Mouse (Mus musculus) MEL (cell line): ENCODE measurements around the gene Atp4a. TPM values are rescaled to one million over a fixed set of nuclear protein-coding genes. Genes with fewer than 3 reads are reported as not detected.

Source experiments
- DNase-seq: peaks from one replicate; pipeline ENCODE4 v3.0.0; 2011; ENCODE audit warnings: low read depth, low spot score
- H3K27ac ChIP-seq: 2 replicates; pipeline ENCODE4 v1.5.1; 2012; ENCODE audit warnings: low read depth, mild to moderate bottlenecking, control low read depth, low read length, moderate library complexity; ENCODE audit not compliant: control insufficient read depth
- H3K27me3 ChIP-seq, 2 experiments: fragments of 150-350 bp in 1 of 2; sonication (generic) in 1 of 2; 2 replicates each; pipeline ENCODE4 v1.6.1; 2012; ENCODE audit warnings: low read length in 2 of 2, mild to moderate bottlenecking in 2 of 2, improper control_type of control experiment in 1 of 2, moderate library complexity in 1 of 2; ENCODE audit not compliant: insufficient read depth in 2 of 2, control insufficient read depth in 1 of 2
- H3K36me3 ChIP-seq, 2 experiments: 2 replicates each; pipeline ENCODE4 v1.6.1; 2012 to 2014; ENCODE audit warnings: low read length in 2 of 2, improper control_type of control experiment in 1 of 2, inconsistent platforms in 1 of 2, mild to moderate bottlenecking in 1 of 2; ENCODE audit not compliant: insufficient read depth in 2 of 2, control insufficient read depth in 1 of 2
- H3K4me1 ChIP-seq, 2 experiments: fragments of 150-350 bp in 1 of 2; sonication (generic) in 1 of 2; 2 replicates each; pipeline ENCODE4 v1.6.1; 2012; ENCODE audit warnings: low read length in 2 of 2, improper control_type of control experiment in 1 of 2, mild to moderate bottlenecking in 1 of 2; ENCODE audit not compliant: insufficient read depth in 2 of 2, control insufficient read depth in 1 of 2
- H3K4me3 ChIP-seq, 2 experiments: fragments of 150-350 bp in 1 of 2; sonication (generic) in 1 of 2; 2 replicates each; pipeline ENCODE4 v1.5.1; 2012; ENCODE audit warnings: low read depth in 2 of 2, low read length in 2 of 2, mild to moderate bottlenecking in 2 of 2, moderate library complexity in 2 of 2, control low read depth in 1 of 2, improper control_type of control experiment in 1 of 2; ENCODE audit not compliant: control insufficient read depth in 1 of 2, insufficient read depth in 1 of 2
- H3K79me2 ChIP-seq: 2 replicates; pipeline ENCODE4 v1.6.1; 2012; ENCODE audit warnings: mild to moderate bottlenecking, low read length, moderate library complexity; ENCODE audit not compliant: control insufficient read depth, poor library complexity, insufficient read depth
- H3K9ac ChIP-seq: 2 replicates; pipeline ENCODE4 v1.6.1; 2012; ENCODE audit warnings: low read depth, mild to moderate bottlenecking, control low read depth, low read length, moderate library complexity; ENCODE audit not compliant: control insufficient read depth, poor library complexity, severe bottlenecking
- H3K9me3 ChIP-seq: fragments of 150-350 bp; sonication (generic); replicated peaks from 2 replicates; pipeline ENCODE4 v1.6.1; 2012; ENCODE audit warnings: mild to moderate bottlenecking, low read length, improper control_type of control experiment, moderate library complexity; ENCODE audit not compliant: insufficient read depth
- CHD1 ChIP-seq: IDR thresholded peaks from 2 replicates; pipeline ENCODE4 v1.6.1; 2012; ENCODE audit warnings: low read depth, mild to moderate bottlenecking, inconsistent platforms, low read length, improper control_type of control experiment
- CTCF ChIP-seq, 3 experiments: IDR thresholded peaks in 2 of 3; conservative IDR thresholded peaks in 1 of 3; 2 replicates each; pipeline ENCODE4 v1.5.1; 2011 to 2012; ENCODE audit warnings: low read length in 3 of 3, low read depth in 2 of 3, mild to moderate bottlenecking in 2 of 3, improper control_type of control experiment in 1 of 3, inconsistent platforms in 1 of 3, mixed read lengths in 1 of 3, moderate library complexity in 1 of 3; ENCODE audit not compliant: control insufficient read depth in 1 of 3, insufficient read depth in 1 of 3, poor library complexity in 1 of 3, severe bottlenecking in 1 of 3
- KAT2A ChIP-seq: conservative IDR thresholded peaks from 2 replicates; pipeline ENCODE4 v1.6.1; 2012; ENCODE audit warnings: low read depth, low read length, improper control_type of control experiment, inconsistent platforms
- MAFK ChIP-seq: IDR thresholded peaks from 2 replicates; pipeline ENCODE4 v1.6.1; 2011; ENCODE audit warnings: low read depth, mild to moderate bottlenecking, low read length, improper control_type of control experiment, borderline replicate concordance
- MAX ChIP-seq: IDR thresholded peaks from 2 replicates; pipeline ENCODE4 v1.6.1; 2011; ENCODE audit warnings: low read length, improper control_type of control experiment
- MEF2A ChIP-seq: IDR thresholded peaks from 2 replicates; pipeline ENCODE4 v1.6.1; 2014; ENCODE audit warnings: low read depth, mild to moderate bottlenecking, inconsistent platforms, low read length, improper control_type of control experiment; ENCODE audit not compliant: poor library complexity, insufficient replicate concordance, severe bottlenecking; ENCODE audit errors: extremely low read depth
- MXI1 ChIP-seq: IDR thresholded peaks from 2 replicates; pipeline ENCODE4 v1.6.1; 2011; ENCODE audit warnings: mild to moderate bottlenecking, low read depth, low read length, improper control_type of control experiment
- NELFE ChIP-seq: IDR thresholded peaks from 2 replicates; pipeline ENCODE4 v1.6.1; 2011; ENCODE audit warnings: low read depth, low read length, improper control_type of control experiment
- RAD21 ChIP-seq: IDR thresholded peaks from 2 replicates; pipeline ENCODE4 v1.6.1; 2011; ENCODE audit warnings: mild to moderate bottlenecking, low read depth, low read length, improper control_type of control experiment
- SMC3 ChIP-seq: IDR thresholded peaks from 2 replicates; pipeline ENCODE4 v1.6.1; 2011; ENCODE audit warnings: low read depth, low read length, improper control_type of control experiment
- UBTF ChIP-seq: IDR thresholded peaks from 2 replicates; pipeline ENCODE4 v1.6.1; 2012; ENCODE audit warnings: low read depth, mild to moderate bottlenecking, inconsistent platforms, low read length, improper control_type of control experiment, moderate library complexity, borderline replicate concordance; ENCODE audit not compliant: insufficient read depth
- ZMIZ1 ChIP-seq: IDR thresholded peaks from 2 replicates; pipeline ENCODE4 v1.6.1; 2012; ENCODE audit warnings: low read depth, mild to moderate bottlenecking, inconsistent platforms, low read length, improper control_type of control experiment, moderate library complexity
- polyA plus RNA-seq, 2 experiments: library from polyadenylated mRNA; stranded (reverse) in 1 of 2; unstranded in 1 of 2; fragments of >175 nt in 1 of 2; fragments of >200 nt in 1 of 2; gene quantifications; 2 replicates each; pipeline versions ENCODE4 v1.2.1 to v1.2.4; 2012; ENCODE audit warnings: low replicate concordance in 2 of 2, low read depth in 1 of 2; ENCODE audit not compliant: insufficient read length in 2 of 2, insufficient read depth in 1 of 2, missing spikeins in 1 of 2
- total RNA-seq: library from RNA; depleted of rRNA; stranded (reverse); fragments of 300-350 nt; gene quantifications from 2 replicates; pipeline ENCODE4 v1.2.3, GENCODE M21; 2012

Gene Atp4a
- total and polyA plus RNA-seq, 3 experiments: 1.5 to 3.0 TPM; not detected in 1

GRCm38 (mm10) chr7:30744022-30744598 lies 32.1 kb downstream of the Atp4a start:
- Histone ChIP-seq H3K4me1 (no peaks in the 10 kb centered on the region), H3K27me3 (no peaks in the 10 kb centered on the region; a peak in 2 of 4 replicates)

GRCm38 (mm10) chr7:30747525-30748204 lies 35.7 kb downstream of the Atp4a start:
- Histone ChIP-seq H3K27me3 (no peaks in the 10 kb centered on the region; a peak in 2 of 4 replicates), H3K36me3 (no peaks in the 10 kb centered on the region), H3K4me1 (no peaks in the 10 kb centered on the region)
- TF ChIP-seq SMC3 (0 out of 2 replicates have a peak, but pooled peaks have one; percentile 10), KAT2A (no peak), ZMIZ1 (no peak), MEF2A (no peak), CTCF (IDR thresholded peaks at IDR 0.05 in 2 of 3, conservative IDR thresholded peaks at IDR 0.05 in 1 of 3; ENCODE audit: control insufficient read depth in 1 of 3, insufficient read depth in 1 of 3, low read depth in 2 of 3, low read length in 3 of 3, poor library complexity in 1 of 3, severe bottlenecking in 1 of 3) (peak; percentile 19 to 46 (median 32); a peak in 5 of 6 replicates), MAX (no peak), UBTF (no peak), CHD1 (no peak), RAD21 (no peak; the same call in 1 of the 2 replicates)
- TF ChIP-seq, all 39 proteins: peak for 2
- no peaks in the 10 kb centered on the region for H3K9me3 ChIP-seq
- no peak for DNase-seq
- no peak overlapping the region for H3K27ac ChIP-seq
- no peak overlapping the region for H3K9ac ChIP-seq
- H3K79me2 ChIP-seq: no peaks in the 10 kb centered on the region
- H3K4me3 ChIP-seq: no peak overlapping the region

More at GRCm38 (mm10) chr7:30744022-30744598, 32.1 kb downstream of the Atp4a start:
- Histone ChIP-seq H3K9me3 (no peaks in the 10 kb centered on the region), H3K9ac (no peak overlapping the region), H3K27ac (no peak overlapping the region), H3K4me3 (no peak overlapping the region), H3K79me2 (no peaks in the 10 kb centered on the region)
- DNase-seq: no peak
- TF ChIP-seq NELFE: no peak
- TF ChIP-seq CTCF (IDR thresholded peaks at IDR 0.05 in 2 of 3, conservative IDR thresholded peaks at IDR 0.05 in 1 of 3; ENCODE audit: control insufficient read depth in 1 of 3, insufficient read depth in 1 of 3, low read depth in 2 of 3, low read length in 3 of 3, poor library complexity in 1 of 3, severe bottlenecking in 1 of 3): peak in 1 of 3 experiments; percentile 18; a peak in 1 of 6 replicates
- TF ChIP-seq, all 39 proteins: peak for 1
- no peaks in the 10 kb centered on the region for H3K36me3 ChIP-seq

GRCm38 (mm10) chr7:30749824-30750606 lies 38.0 kb downstream of the Atp4a start:
- Histone ChIP-seq H3K9ac (no peak overlapping the region), H3K36me3 (no peaks in the 10 kb centered on the region), H3K27me3 (no peaks in the 10 kb centered on the region; a peak in 2 of 4 replicates), H3K4me3 (no peak overlapping the region), H3K9me3 (no peaks in the 10 kb centered on the region), H3K4me1 (no peaks in the 10 kb centered on the region), H3K79me2 (no peaks in the 10 kb centered on the region), H3K27ac (no peak overlapping the region)
- no peak for TF ChIP-seq MXI1
- TF ChIP-seq MAFK: no peak
- no peak for DNase-seq
